Mouse (Mus musculus): ENCODE data around the gene Pdzph1. TPM values are rescaled to one million over a fixed set of nuclear protein-coding genes. Genes with fewer than 3 reads are reported as not detected.

The Pdzph1 gene
- polyA plus RNA-seq, 1 experiment from 2014 or later, result not detected

- Histone ChIP-seq H3K9ac (ENCODE audit: low read length) (no peak overlapping the region), H3K4me1 (ENCODE audit: control insufficient read depth, insufficient read depth, low read length) (peaks cover 6% of the 10 kb centered on the region; the same call in 1 of the 2 replicates), H3K27me3 (ENCODE audit: control insufficient read depth, insufficient read depth, low read length) (no peaks in the 10 kb centered on the region), H3K4me3 (replicated peaks; ENCODE audit: low read length) (no peak overlapping the region), H3K4me2 (ENCODE audit: low read depth, low read length) (no peak overlapping the region), H3K9me3 (replicated peaks; ENCODE audit: control insufficient read depth, low read length) (no peaks in the 10 kb centered on the region), H3K36me3 (ENCODE audit: control insufficient read depth, insufficient read depth, low read length) (no peaks in the 10 kb centered on the region), H3K27ac (ENCODE audit: low read length) (no peak overlapping the region)
- 78% methylated on average over 13 of the region's 13 CpGs for WGBS
- ATAC-seq (ENCODE audit: insufficient read depth, low FRiP score), result no peak
Measured at GRCm38 (mm10) chr17:59011546-59012307, 20.6 kb upstream of the Pdzph1 start.

- Histone ChIP-seq H3K4me2 (ENCODE audit: low read depth, low read length) (no peak overlapping the region), H3K27ac (ENCODE audit: low read length) (no peak overlapping the region), H3K9me3 (replicated peaks; ENCODE audit: control insufficient read depth, low read length) (no peaks in the 10 kb centered on the region), H3K4me3 (replicated peaks; ENCODE audit: low read length) (no peak overlapping the region), H3K36me3 (ENCODE audit: control insufficient read depth, insufficient read depth, low read length) (no peaks in the 10 kb centered on the region), H3K9ac (ENCODE audit: low read length) (no peak overlapping the region), H3K27me3 (ENCODE audit: control insufficient read depth, insufficient read depth, low read length) (no peaks in the 10 kb centered on the region), H3K4me1 (ENCODE audit: control insufficient read depth, insufficient read depth, low read length) (no peaks in the 10 kb centered on the region)
- no peak for ATAC-seq (ENCODE audit: insufficient read depth, low FRiP score)
- 71% methylated on average over 5 of the region's 5 CpGs for WGBS
Measured at GRCm38 (mm10) chr17:58973237-58973636, 17.9 kb downstream of the Pdzph1 start.

GRCm38 (mm10) chr17:58959905-58960304, 31.3 kb downstream of the Pdzph1 start:
- H3K9ac ChIP-seq (ENCODE audit: low read length), result no peak overlapping the region
- no peaks in the 10 kb centered on the region for H3K4me1 ChIP-seq (ENCODE audit: control insufficient read depth, insufficient read depth, low read length)
- H3K4me2 ChIP-seq (ENCODE audit: low read depth, low read length), result no peak overlapping the region
- no peak for ATAC-seq (ENCODE audit: insufficient read depth, low FRiP score)
- no peak overlapping the region for H3K27ac ChIP-seq (ENCODE audit: low read length)
- H3K27me3 ChIP-seq (ENCODE audit: control insufficient read depth, insufficient read depth, low read length), result no peaks in the 10 kb centered on the region
- H3K9me3 ChIP-seq (replicated peaks; ENCODE audit: control insufficient read depth, low read length), result no peaks in the 10 kb centered on the region
- H3K36me3 ChIP-seq (ENCODE audit: control insufficient read depth, insufficient read depth, low read length), result no peaks in the 10 kb centered on the region
- WGBS, result 31% methylated on average over 3 of the region's 3 CpGs
- no peak overlapping the region for H3K4me3 ChIP-seq (replicated peaks; ENCODE audit: low read length)

- Histone ChIP-seq H3K4me3 (replicated peaks; ENCODE audit: low read length) (no peak overlapping the region), H3K27me3 (ENCODE audit: control insufficient read depth, insufficient read depth, low read length) (no peaks in the 10 kb centered on the region), H3K36me3 (ENCODE audit: control insufficient read depth, insufficient read depth, low read length) (no peaks in the 10 kb centered on the region), H3K9ac (ENCODE audit: low read length) (no peak overlapping the region), H3K4me2 (ENCODE audit: low read depth, low read length) (no peak overlapping the region), H3K27ac (ENCODE audit: low read length) (no peak overlapping the region), H3K4me1 (ENCODE audit: control insufficient read depth, insufficient read depth, low read length) (no peaks in the 10 kb centered on the region), H3K9me3 (replicated peaks; ENCODE audit: control insufficient read depth, low read length) (no peaks in the 10 kb centered on the region)
- ATAC-seq (ENCODE audit: insufficient read depth, low FRiP score), result no peak
- 95% methylated on average over 1 of the region's 1 CpGs for WGBS
Measured at GRCm38 (mm10) chr17:58957055-58957454, 34.1 kb downstream of the Pdzph1 start.

GRCm38 (mm10) chr17:58943015-58943822, 48.0 kb downstream of the Pdzph1 start:
- WGBS, result 80% methylated on average over 10 of the region's 10 CpGs
- no peaks in the 10 kb centered on the region for H3K36me3 ChIP-seq (ENCODE audit: control insufficient read depth, insufficient read depth, low read length)
- H3K4me3 ChIP-seq (replicated peaks; ENCODE audit: low read length), result no peak overlapping the region
- H3K4me2 ChIP-seq (ENCODE audit: low read depth, low read length), result no peak overlapping the region
- H3K9me3 ChIP-seq (replicated peaks; ENCODE audit: control insufficient read depth, low read length), result no peaks in the 10 kb centered on the region
- H3K9ac ChIP-seq (ENCODE audit: low read length), result no peak overlapping the region
- H3K27me3 ChIP-seq (ENCODE audit: control insufficient read depth, insufficient read depth, low read length), result no peaks in the 10 kb centered on the region
- no peak for ATAC-seq (ENCODE audit: insufficient read depth, low FRiP score)
- no peak overlapping the region for H3K27ac ChIP-seq (ENCODE audit: low read length)
- no peaks in the 10 kb centered on the region for H3K4me1 ChIP-seq (ENCODE audit: control insufficient read depth, insufficient read depth, low read length)

GRCm38 (mm10) chr17:58938598-58938997, 52.6 kb downstream of the Pdzph1 start:
- WGBS, result 82% methylated on average over 1 of the region's 1 CpGs
- Histone ChIP-seq H3K27ac (ENCODE audit: low read length) (no peak overlapping the region), H3K36me3 (ENCODE audit: control insufficient read depth, insufficient read depth, low read length) (no peaks in the 10 kb centered on the region), H3K9me3 (replicated peaks; ENCODE audit: control insufficient read depth, low read length) (no peaks in the 10 kb centered on the region), H3K9ac (ENCODE audit: low read length) (no peak overlapping the region), H3K4me2 (ENCODE audit: low read depth, low read length) (no peak overlapping the region), H3K27me3 (ENCODE audit: control insufficient read depth, insufficient read depth, low read length) (no peaks in the 10 kb centered on the region), H3K4me3 (replicated peaks; ENCODE audit: low read length) (no peak overlapping the region), H3K4me1 (ENCODE audit: control insufficient read depth, insufficient read depth, low read length) (no peaks in the 10 kb centered on the region)
- no peak for ATAC-seq (ENCODE audit: insufficient read depth, low FRiP score)

- no peak overlapping the region for H3K4me2 ChIP-seq (ENCODE audit: low read depth, low read length)
- H3K4me1 ChIP-seq (ENCODE audit: control insufficient read depth, insufficient read depth, low read length), result no peaks in the 10 kb centered on the region
- no peaks in the 10 kb centered on the region for H3K27me3 ChIP-seq (ENCODE audit: control insufficient read depth, insufficient read depth, low read length)
- no peak for ATAC-seq (ENCODE audit: insufficient read depth, low FRiP score)
- WGBS, result 34% methylated on average over 4 of the region's 4 CpGs
- no peak overlapping the region for H3K9ac ChIP-seq (ENCODE audit: low read length)
- no peaks in the 10 kb centered on the region for H3K36me3 ChIP-seq (ENCODE audit: control insufficient read depth, insufficient read depth, low read length)
- no peak overlapping the region for H3K4me3 ChIP-seq (replicated peaks; ENCODE audit: low read length)
- no peak overlapping the region for H3K27ac ChIP-seq (ENCODE audit: low read length)
- H3K9me3 ChIP-seq (replicated peaks; ENCODE audit: control insufficient read depth, low read length), result no peaks in the 10 kb centered on the region
Measured at GRCm38 (mm10) chr17:58937533-58937932, 53.6 kb downstream of the Pdzph1 start.

- ATAC-seq (ENCODE audit: insufficient read depth, low FRiP score), result no peak
Measured at GRCm38 (mm10) chr17:58932983-58933280, 58.2 kb downstream of the Pdzph1 start.

GRCm38 (mm10) chr17:58932279-58932982, 58.7 kb downstream of the Pdzph1 start:
- H3K4me1 ChIP-seq (ENCODE audit: control insufficient read depth, insufficient read depth, low read length), result no peaks in the 10 kb centered on the region
- WGBS, result 22% methylated on average over 2 of the region's 2 CpGs
- ATAC-seq (ENCODE audit: insufficient read depth, low FRiP score), result no peak
- no peak overlapping the region for H3K9ac ChIP-seq (ENCODE audit: low read length)
- no peaks in the 10 kb centered on the region for H3K27me3 ChIP-seq (ENCODE audit: control insufficient read depth, insufficient read depth, low read length)
- H3K4me3 ChIP-seq (replicated peaks; ENCODE audit: low read length), result no peak overlapping the region
- no peak overlapping the region for H3K4me2 ChIP-seq (ENCODE audit: low read depth, low read length)
- no peaks in the 10 kb centered on the region for H3K36me3 ChIP-seq (ENCODE audit: control insufficient read depth, insufficient read depth, low read length)
- no peaks in the 10 kb centered on the region for H3K9me3 ChIP-seq (replicated peaks; ENCODE audit: control insufficient read depth, low read length)
- H3K27ac ChIP-seq (ENCODE audit: low read length), result no peak overlapping the region

More at GRCm38 (mm10) chr17:58932983-58933280, 58.2 kb downstream of the Pdzph1 start:
- H3K9ac ChIP-seq (ENCODE audit: low read length), result no peak overlapping the region
- H3K4me3 ChIP-seq (replicated peaks; ENCODE audit: low read length), result no peak overlapping the region
- no peaks in the 10 kb centered on the region for H3K4me1 ChIP-seq (ENCODE audit: control insufficient read depth, insufficient read depth, low read length)
- no peak overlapping the region for H3K4me2 ChIP-seq (ENCODE audit: low read depth, low read length)
- 50% methylated on average over 1 of the region's 1 CpGs for WGBS
- no peaks in the 10 kb centered on the region for H3K36me3 ChIP-seq (ENCODE audit: control insufficient read depth, insufficient read depth, low read length)
- H3K27me3 ChIP-seq (ENCODE audit: control insufficient read depth, insufficient read depth, low read length), result no peaks in the 10 kb centered on the region
- no peak overlapping the region for H3K27ac ChIP-seq (ENCODE audit: low read length)
- no peaks in the 10 kb centered on the region for H3K9me3 ChIP-seq (replicated peaks; ENCODE audit: control insufficient read depth, low read length)
